Mouse (Mus musculus): ENCODE results near the gene Cyp24a1. TPM values are rescaled to one million over a fixed set of nuclear protein-coding genes. Genes with fewer than 3 reads are reported as not detected.

Cyp24a1 gene
- polyA plus RNA-seq (2014; fragmentation: Nextera tagmentation; extraction: Ambion mirVana) = 0.10 and 0.14 TPM in 2 replicates

- peak within 1 kb of the TSS; percentile 41 for H3K4me2 ChIP-seq (replicated peaks; ENCODE audit: low read depth, low read length)
- DNase-seq (ENCODE audit: low spot score) (peak; percentile 72), ATAC-seq (ENCODE audit: low FRiP score) (peak; percentile 33; the same call in 1 of the 2 replicates)
- peaks cover 49% of the 10 kb centered on the region for H3K27me3 ChIP-seq (ENCODE audit: control insufficient read depth, insufficient read depth, low read length)
- peaks cover 10% of the 10 kb centered on the region for H3K4me1 ChIP-seq (replicated peaks; ENCODE audit: control insufficient read depth, insufficient read depth, low read length)
- no peak within 1 kb of the TSS for H3K9ac ChIP-seq (ENCODE audit: low read depth, low read length)
- H3K9me3 ChIP-seq (ENCODE audit: control insufficient read depth, low read length) = no peaks in the 10 kb centered on the region
- H3K36me3 ChIP-seq (ENCODE audit: control insufficient read depth, insufficient read depth, low read length) = no peaks in the 10 kb centered on the region
- H3K27ac ChIP-seq (ENCODE audit: low read depth, low read length) = no peak within 1 kb of the TSS
- under 1% methylated on average over 32 of the region's 36 CpGs for WGBS
- H3K4me3 ChIP-seq (ENCODE audit: low read depth, low read length) = peak within 1 kb of the TSS; percentile 24; the same call in 1 of the 2 replicates
These were observed at the start of gene Cyp24a1 for GRCm38 (mm10) chr2:170497091-170497566. Gene Cyp24a1 (minus strand): TSS chr2:170497145.

GRCm38 (mm10) chr2:170545745-170546144, 48.8 kb upstream of the Cyp24a1 start:
- Histone ChIP-seq H3K27ac (ENCODE audit: low read depth, low read length) (no peak overlapping the region), H3K4me1 (replicated peaks; ENCODE audit: control insufficient read depth, insufficient read depth, low read length) (peaks cover 3% of the 10 kb centered on the region), H3K9me3 (ENCODE audit: control insufficient read depth, low read length) (no peaks in the 10 kb centered on the region), H3K36me3 (ENCODE audit: control insufficient read depth, insufficient read depth, low read length) (no peaks in the 10 kb centered on the region), H3K9ac (ENCODE audit: low read depth, low read length) (no peak overlapping the region), H3K4me3 (ENCODE audit: low read depth, low read length) (no peak overlapping the region), H3K4me2 (replicated peaks; ENCODE audit: low read depth, low read length) (no peak overlapping the region), H3K27me3 (ENCODE audit: control insufficient read depth, insufficient read depth, low read length) (no peaks in the 10 kb centered on the region)
- DNase-seq (ENCODE audit: low spot score) = no peak
- ATAC-seq (ENCODE audit: low FRiP score) = no peak
- 54% methylated on average over 4 of the region's 4 CpGs for WGBS

GRCm38 (mm10) chr2:170544950-170545349, 48.0 kb upstream of the Cyp24a1 start:
- Histone ChIP-seq H3K9ac (ENCODE audit: low read depth, low read length) (no peak overlapping the region), H3K9me3 (ENCODE audit: control insufficient read depth, low read length) (no peaks in the 10 kb centered on the region), H3K27ac (ENCODE audit: low read depth, low read length) (no peak overlapping the region), H3K27me3 (ENCODE audit: control insufficient read depth, insufficient read depth, low read length) (no peaks in the 10 kb centered on the region), H3K4me3 (ENCODE audit: low read depth, low read length) (no peak overlapping the region), H3K4me1 (replicated peaks; ENCODE audit: control insufficient read depth, insufficient read depth, low read length) (peaks cover 3% of the 10 kb centered on the region), H3K4me2 (replicated peaks; ENCODE audit: low read depth, low read length) (no peak overlapping the region), H3K36me3 (ENCODE audit: control insufficient read depth, insufficient read depth, low read length) (no peaks in the 10 kb centered on the region)
- no peak for ATAC-seq (ENCODE audit: low FRiP score)
- 88% methylated on average over 7 of the region's 7 CpGs for WGBS
- no peak for DNase-seq (ENCODE audit: low spot score)

- 79% methylated on average over 3 of the region's 3 CpGs for WGBS
- Histone ChIP-seq H3K36me3 (ENCODE audit: control insufficient read depth, insufficient read depth, low read length) (no peaks in the 10 kb centered on the region), H3K27me3 (ENCODE audit: control insufficient read depth, insufficient read depth, low read length) (no peaks in the 10 kb centered on the region), H3K9me3 (ENCODE audit: control insufficient read depth, low read length) (no peaks in the 10 kb centered on the region), H3K4me2 (replicated peaks; ENCODE audit: low read depth, low read length) (no peak overlapping the region), H3K27ac (ENCODE audit: low read depth, low read length) (no peak overlapping the region), H3K9ac (ENCODE audit: low read depth, low read length) (no peak overlapping the region), H3K4me3 (ENCODE audit: low read depth, low read length) (no peak overlapping the region), H3K4me1 (replicated peaks; ENCODE audit: control insufficient read depth, insufficient read depth, low read length) (peaks cover 3% of the 10 kb centered on the region)
- DNase-seq (ENCODE audit: low spot score) = no peak
- ATAC-seq (ENCODE audit: low FRiP score) = no peak
These were observed 47.2 kb upstream of the Cyp24a1 start for GRCm38 (mm10) chr2:170544159-170544558.

GRCm38 (mm10) chr2:170543625-170544024, 46.7 kb upstream of the Cyp24a1 start:
- no peaks in the 10 kb centered on the region for H3K27me3 ChIP-seq (ENCODE audit: control insufficient read depth, insufficient read depth, low read length)
- no peak overlapping the region for H3K4me3 ChIP-seq (ENCODE audit: low read depth, low read length)
- DNase-seq (ENCODE audit: low spot score) (no peak), ATAC-seq (ENCODE audit: low FRiP score) (no peak)
- no peak overlapping the region for H3K27ac ChIP-seq (ENCODE audit: low read depth, low read length)
- H3K9me3 ChIP-seq (ENCODE audit: control insufficient read depth, low read length) = no peaks in the 10 kb centered on the region
- H3K4me1 ChIP-seq (replicated peaks; ENCODE audit: control insufficient read depth, insufficient read depth, low read length) = peaks cover 3% of the 10 kb centered on the region
- H3K4me2 ChIP-seq (replicated peaks; ENCODE audit: low read depth, low read length) = no peak overlapping the region
- H3K9ac ChIP-seq (ENCODE audit: low read depth, low read length) = no peak overlapping the region
- 89% methylated on average over 5 of the region's 5 CpGs for WGBS
- H3K36me3 ChIP-seq (ENCODE audit: control insufficient read depth, insufficient read depth, low read length) = no peaks in the 10 kb centered on the region

GRCm38 (mm10) chr2:170539211-170539610, 42.3 kb upstream of the Cyp24a1 start:
- no peak for DNase-seq (ENCODE audit: low spot score)
- H3K27ac ChIP-seq (ENCODE audit: low read depth, low read length) = no peak overlapping the region
- no peaks in the 10 kb centered on the region for H3K9me3 ChIP-seq (ENCODE audit: control insufficient read depth, low read length)
- no peak for ATAC-seq (ENCODE audit: low FRiP score)
- H3K4me3 ChIP-seq (ENCODE audit: low read depth, low read length) = no peak overlapping the region
- H3K4me2 ChIP-seq (replicated peaks; ENCODE audit: low read depth, low read length) = no peak overlapping the region
- H3K4me1 ChIP-seq (replicated peaks; ENCODE audit: control insufficient read depth, insufficient read depth, low read length) = no peaks in the 10 kb centered on the region
- H3K36me3 ChIP-seq (ENCODE audit: control insufficient read depth, insufficient read depth, low read length) = no peaks in the 10 kb centered on the region
- no peak overlapping the region for H3K9ac ChIP-seq (ENCODE audit: low read depth, low read length)
- WGBS = 90% methylated on average over 9 of the region's 9 CpGs
- H3K27me3 ChIP-seq (ENCODE audit: control insufficient read depth, insufficient read depth, low read length) = no peaks in the 10 kb centered on the region

- no peak overlapping the region for H3K4me3 ChIP-seq (ENCODE audit: low read depth, low read length)
- no peaks in the 10 kb centered on the region for H3K9me3 ChIP-seq (ENCODE audit: control insufficient read depth, low read length)
- no peaks in the 10 kb centered on the region for H3K4me1 ChIP-seq (replicated peaks; ENCODE audit: control insufficient read depth, insufficient read depth, low read length)
- H3K27ac ChIP-seq (ENCODE audit: low read depth, low read length) = no peak overlapping the region
- ATAC-seq (ENCODE audit: low FRiP score) (no peak), DNase-seq (ENCODE audit: low spot score) (no peak)
- no peak overlapping the region for H3K9ac ChIP-seq (ENCODE audit: low read depth, low read length)
- no peak overlapping the region for H3K4me2 ChIP-seq (replicated peaks; ENCODE audit: low read depth, low read length)
- no peaks in the 10 kb centered on the region for H3K36me3 ChIP-seq (ENCODE audit: control insufficient read depth, insufficient read depth, low read length)
- no peaks in the 10 kb centered on the region for H3K27me3 ChIP-seq (ENCODE audit: control insufficient read depth, insufficient read depth, low read length)
These were observed 38.9 kb upstream of the Cyp24a1 start for GRCm38 (mm10) chr2:170535841-170536240.

GRCm38 (mm10) chr2:170534803-170535174, 37.8 kb upstream of the Cyp24a1 start:
- Histone ChIP-seq H3K4me3 (ENCODE audit: low read depth, low read length) (no peak overlapping the region), H3K27me3 (ENCODE audit: control insufficient read depth, insufficient read depth, low read length) (no peaks in the 10 kb centered on the region), H3K4me2 (replicated peaks; ENCODE audit: low read depth, low read length) (no peak overlapping the region), H3K9ac (ENCODE audit: low read depth, low read length) (no peak overlapping the region), H3K4me1 (replicated peaks; ENCODE audit: control insufficient read depth, insufficient read depth, low read length) (no peaks in the 10 kb centered on the region), H3K9me3 (ENCODE audit: control insufficient read depth, low read length) (no peaks in the 10 kb centered on the region), H3K36me3 (ENCODE audit: control insufficient read depth, insufficient read depth, low read length) (no peaks in the 10 kb centered on the region), H3K27ac (ENCODE audit: low read depth, low read length) (no peak overlapping the region)
- 91% methylated on average over 11 of the region's 11 CpGs for WGBS
- no peak for DNase-seq (ENCODE audit: low spot score)
- ATAC-seq (ENCODE audit: low FRiP score) = no peak

- no peaks in the 10 kb centered on the region for H3K27me3 ChIP-seq (ENCODE audit: control insufficient read depth, insufficient read depth, low read length)
- no peak for DNase-seq (ENCODE audit: low spot score)
- H3K27ac ChIP-seq (ENCODE audit: low read depth, low read length) = no peak overlapping the region
- no peaks in the 10 kb centered on the region for H3K36me3 ChIP-seq (ENCODE audit: control insufficient read depth, insufficient read depth, low read length)
- 70% methylated on average over 9 of the region's 12 CpGs for WGBS
- H3K9ac ChIP-seq (ENCODE audit: low read depth, low read length) = no peak overlapping the region
- no peak for ATAC-seq (ENCODE audit: low FRiP score)
- H3K4me2 ChIP-seq (replicated peaks; ENCODE audit: low read depth, low read length) = no peak overlapping the region
- H3K4me3 ChIP-seq (ENCODE audit: low read depth, low read length) = no peak overlapping the region
- no peaks in the 10 kb centered on the region for H3K4me1 ChIP-seq (replicated peaks; ENCODE audit: control insufficient read depth, insufficient read depth, low read length)
- no peaks in the 10 kb centered on the region for H3K9me3 ChIP-seq (ENCODE audit: control insufficient read depth, low read length)
These were observed 37.3 kb upstream of the Cyp24a1 start for GRCm38 (mm10) chr2:170534116-170534802.
